Mouse (Mus musculus) CH12.LX (cell line): ENCODE results near the gene Traf2. TPM values are rescaled to one million over a fixed set of nuclear protein-coding genes. Genes with fewer than 3 reads are reported as not detected.

Experiments used
- DNase-seq: peaks from one replicate; pipeline ENCODE4 v3.0.0-alpha.2; 2013; ENCODE audit errors: extremely low read depth
- H3K27ac ChIP-seq: 2 replicates; pipeline ENCODE4 v1.5.1; 2012; ENCODE audit warnings: low read depth, mild to moderate bottlenecking, control low read depth, moderate library complexity; ENCODE audit not compliant: insufficient read depth
- H3K27me3 ChIP-seq: replicated peaks from 2 replicates; pipeline ENCODE3; 2012; ENCODE audit warnings: inconsistent platforms
- H3K36me3 ChIP-seq, 2 experiments: replicated peaks in 1 of 2; 2 replicates each; pipeline versions ENCODE3 to v1.6.1; 2012; ENCODE audit warnings: inconsistent platforms in 1 of 2, low read length in 1 of 2, mild to moderate bottlenecking in 1 of 2, mixed read lengths in 1 of 2, moderate library complexity in 1 of 2; ENCODE audit not compliant: control insufficient read depth in 1 of 2, insufficient read depth in 1 of 2
- H3K4me1 ChIP-seq, 2 experiments: 2 replicates each; pipeline ENCODE4 v1.6.1; 2012; ENCODE audit warnings: inconsistent platforms in 1 of 2, moderate library complexity in 1 of 2; ENCODE audit not compliant: insufficient read depth in 2 of 2, control insufficient read depth in 1 of 2
- H3K4me2 ChIP-seq: 2 replicates; pipeline ENCODE4 v1.6.1; 2012; ENCODE audit warnings: low read depth, mild to moderate bottlenecking, control low read depth; ENCODE audit not compliant: poor library complexity, insufficient read depth, severe bottlenecking
- H3K4me3 ChIP-seq, 3 experiments: fragments of 150-350 bp in 1 of 3; sonication (generic) in 1 of 3; replicated peaks in 1 of 3; 2 replicates each; pipeline versions ENCODE3 to v1.5.1; 2011 to 2012; ENCODE audit warnings: low read depth in 2 of 3, low read length in 2 of 3, mild to moderate bottlenecking in 2 of 3, moderate library complexity in 2 of 3, control low read depth in 1 of 3, improper control_type of control experiment in 1 of 3, inconsistent platforms in 1 of 3, mixed read lengths in 1 of 3; ENCODE audit not compliant: poor library complexity in 1 of 3
- H3K79me2 ChIP-seq: replicated peaks from 2 replicates; pipeline ENCODE4 v1.6.1; 2012; ENCODE audit warnings: mild to moderate bottlenecking, moderate library complexity; ENCODE audit not compliant: control insufficient read depth, poor library complexity, insufficient read depth, severe bottlenecking; ENCODE audit errors: extremely low read depth
- H3K9ac ChIP-seq: 2 replicates; pipeline ENCODE4 v1.6.1; 2012; ENCODE audit warnings: low read depth, mild to moderate bottlenecking, control low read depth, moderate library complexity; ENCODE audit not compliant: insufficient read depth
- H3K9me3 ChIP-seq: replicated peaks from 2 replicates; pipeline ENCODE3; 2012; ENCODE audit warnings: low read length, inconsistent platforms, mixed read lengths
- BHLHE40 ChIP-seq: IDR thresholded peaks from 2 replicates; pipeline ENCODE4 v1.6.1; 2011; ENCODE audit warnings: mild to moderate bottlenecking, low read depth, low read length, improper control_type of control experiment
- CHD2 ChIP-seq: IDR thresholded peaks from 2 replicates; pipeline ENCODE4 v1.6.1; 2011; ENCODE audit warnings: low read length, improper control_type of control experiment
- E2F4 ChIP-seq: IDR thresholded peaks from 2 replicates; pipeline ENCODE4 v1.6.1; 2011; ENCODE audit warnings: low read depth, low read length, improper control_type of control experiment; ENCODE audit not compliant: insufficient replicate concordance
- EP300 ChIP-seq: IDR thresholded peaks from 2 replicates; pipeline ENCODE4 v1.6.1; 2011; ENCODE audit warnings: low read length, improper control_type of control experiment
- HCFC1 ChIP-seq: IDR thresholded peaks from 2 replicates; pipeline ENCODE4 v1.6.1; 2012; ENCODE audit warnings: low read depth, mild to moderate bottlenecking, inconsistent platforms, low read length, improper control_type of control experiment
- IRF4 ChIP-seq: IDR thresholded peaks from 2 replicates; pipeline ENCODE4 v1.6.1; 2014; ENCODE audit warnings: low read depth, mild to moderate bottlenecking, inconsistent platforms, low read length, improper control_type of control experiment
- JUND ChIP-seq: conservative IDR thresholded peaks from 2 replicates; pipeline ENCODE4 v1.6.1; 2011; ENCODE audit warnings: low read depth, low read length, improper control_type of control experiment
- KAT2A ChIP-seq: IDR thresholded peaks from 2 replicates; pipeline ENCODE4 v1.6.1; 2012; ENCODE audit warnings: low read length, improper control_type of control experiment, inconsistent platforms; ENCODE audit not compliant: insufficient replicate concordance
- MAFK ChIP-seq: IDR thresholded peaks from 2 replicates; pipeline ENCODE4 v1.6.1; 2011; ENCODE audit warnings: low read length, improper control_type of control experiment; ENCODE audit not compliant: insufficient replicate concordance
- MAX ChIP-seq: IDR thresholded peaks from 2 replicates; pipeline ENCODE4 v1.6.1; 2011; ENCODE audit warnings: low read length, improper control_type of control experiment
- NRF1 ChIP-seq: IDR thresholded peaks from 2 replicates; pipeline ENCODE4 v1.6.1; 2014; ENCODE audit warnings: low read depth, mild to moderate bottlenecking, inconsistent platforms, low read length, improper control_type of control experiment, moderate library complexity
- PAX5 ChIP-seq: IDR thresholded peaks from 2 replicates; pipeline ENCODE4 v1.6.1; 2012; ENCODE audit warnings: low read length, inconsistent platforms, mixed read lengths
- POLR2A ChIP-seq: IDR thresholded peaks from 2 replicates; pipeline ENCODE4 v1.6.1; 2011; ENCODE audit warnings: low read depth, mild to moderate bottlenecking, improper control_type of control experiment, low read length
- RAD21 ChIP-seq: IDR thresholded peaks from 2 replicates; pipeline ENCODE4 v1.6.1; 2011; ENCODE audit warnings: low read depth, mild to moderate bottlenecking, low read length, improper control_type of control experiment, moderate library complexity
- TBP ChIP-seq: conservative IDR thresholded peaks from 2 replicates; pipeline ENCODE4 v1.6.1; 2011; ENCODE audit warnings: low read depth, low read length, improper control_type of control experiment
- TCF12 ChIP-seq: IDR thresholded peaks from 2 replicates; pipeline ENCODE4 v1.6.1; 2014; ENCODE audit warnings: low read depth, mild to moderate bottlenecking, inconsistent platforms, low read length, improper control_type of control experiment
- UBTF ChIP-seq: IDR thresholded peaks from 2 replicates; pipeline ENCODE4 v1.6.1; 2012; ENCODE audit warnings: low read depth, mild to moderate bottlenecking, inconsistent platforms, low read length, improper control_type of control experiment, moderate library complexity
- USF1 ChIP-seq: IDR thresholded peaks from 2 replicates; pipeline ENCODE4 v1.6.1; 2014; ENCODE audit warnings: low read depth, mild to moderate bottlenecking, inconsistent platforms, low read length, improper control_type of control experiment
- USF2 ChIP-seq: conservative IDR thresholded peaks from 2 replicates; pipeline ENCODE4 v1.6.1; 2011; ENCODE audit warnings: low read depth, low read length, improper control_type of control experiment
- ZC3H11A ChIP-seq: IDR thresholded peaks from 2 replicates; pipeline ENCODE4 v1.6.1; 2012; ENCODE audit warnings: low read depth, mild to moderate bottlenecking, inconsistent platforms, low read length, improper control_type of control experiment
- dilution Hi-C: fragments of 300-500 bp; cut with MboI; formaldehyde crosslinking; loops from 2 replicates; pipeline ENCODE4 v1.14.3; 2020; ENCODE audit warnings: low sequenced_read_pairs; ENCODE audit not compliant: extremely low pct_unique_long_range_greater_than_20kb, extremely low pct_ligation_motif_present
- in situ Hi-C: fragments of 300-500 bp; cut with MboI; formaldehyde crosslinking; loops from 3 replicates; pipeline ENCODE4 v1.14.3; 2019; ENCODE audit warnings: low sequenced_read_pairs, low pct_ligation_motif_present, low pct_unique_long_range_greater_than_20kb, mixed read lengths
- polyA plus RNA-seq: library from polyadenylated mRNA; unstranded; fragments of >175 nt; gene quantifications from 2 replicates; pipeline ENCODE4 v1.2.1, GENCODE M21; 2012; ENCODE audit warnings: low read depth; ENCODE audit not compliant: insufficient read length
- total RNA-seq, 2 experiments: library from RNA; depleted of rRNA; stranded (reverse); fragments of 300-350 nt in 1 of 2; fragments of >200 nt in 1 of 2; gene quantifications; 2 replicates each; pipeline ENCODE4 v1.2.3; 2012 to 2014

Gene Traf2
- total and polyA plus RNA-seq, 3 experiments = 17.9 to 26.4 (median 25.1) TPM

- Histone ChIP-seq H3K4me3 (no peak overlapping the region), H3K27ac (no peak overlapping the region), H3K4me1 (peaks cover 4 to 24% of the 10 kb centered on the region in 2 experiments; a peak in 3 of 4 replicates), H3K9ac (no peak overlapping the region), H3K79me2 (no peaks in the 10 kb centered on the region), H3K9me3 (peaks cover 18% of the 10 kb centered on the region), H3K4me2 (no peak overlapping the region), H3K36me3 (peaks cover 24 to 72% of the 10 kb centered on the region in 2 experiments), H3K27me3 (no peaks in the 10 kb centered on the region)
- no peak for DNase-seq
- in situ Hi-C loops (no loop called here), dilution Hi-C loops (no loop called here)
- TF ChIP-seq TBP (no peak), POLR2A (no peak), EP300 (no peak), MAX (no peak), PAX5 (no peak), UBTF (no peak), TCF12 (no peak), E2F4 (no peak), USF2 (no peak)
Measured at GRCm38 (mm10) chr2:25573068-25573467, 26.3 kb upstream of the Traf2 start.

- dilution Hi-C loops (no loop called here), in situ Hi-C loops (no loop called here)
- Histone ChIP-seq H3K4me2 (no peak overlapping the region), H3K9me3 (peaks cover 1% of the 10 kb centered on the region), H3K27ac (no peak overlapping the region), H3K27me3 (no peaks in the 10 kb centered on the region), H3K79me2 (no peaks in the 10 kb centered on the region), H3K9ac (no peak overlapping the region), H3K4me1 (peaks cover 4 to 22% of the 10 kb centered on the region in 2 experiments; a peak in 3 of 4 replicates), H3K4me3 (no peak overlapping the region), H3K36me3 (peaks cover 26 to 73% of the 10 kb centered on the region in 2 experiments)
- no peak for DNase-seq
- TF ChIP-seq ZC3H11A = no peak
- TF ChIP-seq KAT2A = no peak
- TF ChIP-seq IRF4 = no peak
- TF ChIP-seq MAFK = no peak
- no peak for TF ChIP-seq JUND
- no peak for TF ChIP-seq TBP
- TF ChIP-seq HCFC1 = no peak
- TF ChIP-seq NRF1 = no peak
- no peak for TF ChIP-seq USF1
- TF ChIP-seq UBTF = no peak
- TF ChIP-seq CHD2 = no peak
- no peak for TF ChIP-seq E2F4
- TF ChIP-seq PAX5 = no peak
- TF ChIP-seq BHLHE40 = no peak
- no peak for TF ChIP-seq RAD21
- TF ChIP-seq TCF12 = no peak
Measured at GRCm38 (mm10) chr2:25571221-25571620, 24.5 kb upstream of the Traf2 start.
